Mouse (Mus musculus) cerebellum, adult 11 months (tissue): ENCODE results near the gene Arfip1.
"Not testable (repeated sequence)": the region's sequence is repeated elsewhere in the genome, so short reads cannot be mapped to it uniquely, and the experiment has no call there.

Experiments
- DNase-seq: peaks from one replicate; pipeline ENCODE4 v3.0.0; 2022

Arfip1 gene

DNA sequence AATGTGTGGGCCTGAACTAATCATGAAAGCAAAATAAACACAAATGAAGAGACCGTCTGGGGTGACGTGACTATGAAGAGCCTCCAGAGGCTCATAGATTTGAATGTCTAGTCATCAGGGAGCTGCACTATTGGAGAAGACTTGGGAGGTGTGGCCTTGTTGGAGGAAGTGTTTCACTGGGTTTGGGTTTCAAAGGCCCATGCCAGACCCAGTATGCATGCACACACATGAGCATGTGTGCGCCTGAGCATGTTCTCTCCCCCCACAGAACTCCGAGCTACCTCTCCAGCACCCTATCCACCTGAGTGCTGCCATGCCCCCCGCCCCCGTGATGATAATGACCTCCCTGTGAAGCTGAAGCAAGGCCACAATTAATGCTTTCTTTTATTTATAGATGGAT lies 12.8 kb downstream of the Arfip1 start:
- no peak for DNase-seq

DNA sequence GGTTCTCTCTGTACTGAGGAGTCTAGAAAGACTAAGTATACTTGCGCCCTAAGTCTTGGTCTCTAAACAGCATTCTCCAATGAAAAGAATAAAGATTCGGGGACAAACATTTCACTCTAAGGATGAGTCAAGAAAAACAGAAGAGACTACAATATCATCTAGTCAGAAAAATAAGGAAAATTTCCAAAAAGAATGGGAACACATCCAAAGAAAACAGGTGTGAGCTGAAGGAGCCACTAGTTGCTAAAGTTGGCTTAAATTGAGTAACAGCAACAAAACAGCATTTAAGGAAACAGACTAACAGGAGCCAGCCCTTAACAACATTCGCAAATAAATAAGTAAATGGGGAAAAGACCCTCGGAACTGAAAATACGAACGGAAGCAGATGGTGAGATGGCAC lies 13.9 kb downstream of the Arfip1 start:
- DNase-seq, result no peak

GRCm38 (mm10) chr3:84563415-84563814 lies 19.0 kb downstream of the Arfip1 start:
- no peak for DNase-seq

DNA sequence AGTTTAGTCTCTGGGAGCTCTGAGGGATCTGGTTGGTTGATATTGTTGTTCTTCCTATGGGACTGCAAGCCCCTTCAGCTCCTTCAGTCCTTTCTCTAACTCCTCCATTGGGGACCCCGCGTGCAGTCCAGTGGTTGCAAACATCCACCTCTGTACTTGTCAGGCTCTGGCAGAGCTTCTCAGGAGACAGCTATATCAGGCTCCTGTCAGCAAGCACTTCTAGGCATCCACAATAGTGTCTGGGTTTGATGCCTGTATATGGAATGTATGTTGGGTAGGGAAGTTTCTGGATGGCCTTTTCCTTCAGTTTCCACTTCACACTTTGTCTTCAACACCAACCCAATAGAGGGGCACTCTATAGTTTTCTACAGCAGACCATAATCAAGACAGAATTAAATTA lies 19.5 kb downstream of the Arfip1 start:
- DNase-seq, result not testable (repeated sequence)

- no peak for DNase-seq
These were observed 24.1 kb downstream of the Arfip1 start for GRCm38 (mm10) chr3:84558301-84558700.

- no peak for DNase-seq
These were observed 26.6 kb downstream of the Arfip1 start for GRCm38 (mm10) chr3:84555780-84556179.

GRCm38 (mm10) chr3:84547177-84547576 lies 35.2 kb downstream of the Arfip1 start:
- no peak for DNase-seq

GRCm38 (mm10) chr3:84542450-84542849 lies 40.0 kb downstream of the Arfip1 start:
- DNase-seq, result peak; percentile 32

GRCm38 (mm10) chr3:84541881-84542280 lies 40.5 kb downstream of the Arfip1 start:
- no peak for DNase-seq

DNA sequence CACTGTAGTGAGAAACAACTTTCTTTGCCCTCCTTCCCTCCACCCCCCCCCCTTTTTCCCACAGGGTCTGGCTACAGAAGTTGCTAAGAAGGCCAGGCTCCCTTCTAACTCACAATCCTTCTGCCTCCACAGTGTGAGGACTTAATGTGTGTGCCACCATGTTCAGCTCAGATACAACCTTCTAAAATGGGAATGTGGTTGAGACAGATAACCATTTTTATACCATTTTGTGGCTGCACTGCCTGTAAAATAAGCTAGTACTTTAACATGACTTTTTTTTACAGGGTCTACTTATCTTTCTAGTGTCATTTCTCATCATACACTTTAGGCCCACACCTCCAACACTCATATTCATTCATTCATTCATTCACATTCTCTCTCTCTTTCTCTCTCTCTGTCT lies 41.8 kb downstream of the Arfip1 start:
- DNase-seq, result no peak

- DNase-seq, result no peak
These were observed 45.4 kb downstream of the Arfip1 start for GRCm38 (mm10) chr3:84536987-84537386.

DNA sequence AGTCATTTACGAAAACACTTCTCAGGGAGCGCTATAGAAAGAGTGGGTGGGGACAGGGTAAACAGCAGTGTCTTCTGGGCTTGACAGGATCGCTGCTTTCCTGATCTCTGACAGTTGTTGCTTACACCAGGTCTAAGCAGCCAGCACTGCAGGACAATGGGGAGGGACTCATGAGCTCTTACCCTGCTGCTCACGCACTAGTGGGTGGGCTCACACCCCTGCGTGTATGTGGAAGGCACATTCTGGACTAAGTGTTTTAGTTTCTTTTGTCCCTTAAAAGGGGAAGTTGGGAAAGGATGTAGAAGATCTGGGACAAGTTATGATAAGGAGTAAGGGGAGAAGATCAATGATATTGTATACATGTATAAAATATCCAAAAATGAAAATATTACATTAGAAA lies 49.2 kb downstream of the Arfip1 start:
- DNase-seq, result no peak

DNA sequence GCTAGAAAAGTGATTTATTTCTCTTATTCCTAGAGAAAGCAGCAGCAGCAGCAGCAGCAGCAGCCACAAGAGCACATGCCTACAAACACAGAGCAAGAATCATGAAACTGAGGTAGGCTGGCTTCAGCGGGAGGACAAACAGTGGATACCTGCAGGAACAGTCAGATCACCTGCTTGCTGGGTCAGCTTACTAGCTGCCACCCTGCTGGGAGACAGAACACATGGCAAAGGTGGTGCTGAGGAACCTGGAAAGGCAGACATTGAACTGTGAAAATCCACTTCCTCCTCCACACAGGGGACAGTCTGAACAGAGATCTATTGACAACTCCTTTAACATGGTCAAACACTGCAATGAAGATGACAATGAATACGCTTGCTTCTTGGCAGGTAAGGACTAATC lies 53.4 kb downstream of the Arfip1 start:
- peak; percentile 32 for DNase-seq

DNA sequence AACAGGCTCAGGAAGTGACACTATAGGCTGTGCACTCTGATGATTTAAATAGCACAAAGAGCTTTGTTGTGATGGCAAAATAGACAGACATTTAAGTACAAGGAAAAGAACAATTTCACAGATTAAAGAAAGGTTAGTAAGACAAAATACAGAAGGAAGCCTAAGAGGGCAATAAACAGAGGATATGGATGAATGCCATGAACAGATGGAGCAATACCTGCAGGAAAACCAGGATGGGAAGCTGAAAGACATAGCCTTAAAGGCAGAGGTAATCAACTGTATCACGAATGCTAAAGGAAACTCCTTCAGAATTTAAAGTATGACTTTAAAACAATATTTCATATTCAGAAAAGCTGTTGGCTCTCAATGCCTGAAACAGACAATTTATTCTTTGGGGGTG lies 57.5 kb downstream of the Arfip1 start:
- no peak for DNase-seq

DNA sequence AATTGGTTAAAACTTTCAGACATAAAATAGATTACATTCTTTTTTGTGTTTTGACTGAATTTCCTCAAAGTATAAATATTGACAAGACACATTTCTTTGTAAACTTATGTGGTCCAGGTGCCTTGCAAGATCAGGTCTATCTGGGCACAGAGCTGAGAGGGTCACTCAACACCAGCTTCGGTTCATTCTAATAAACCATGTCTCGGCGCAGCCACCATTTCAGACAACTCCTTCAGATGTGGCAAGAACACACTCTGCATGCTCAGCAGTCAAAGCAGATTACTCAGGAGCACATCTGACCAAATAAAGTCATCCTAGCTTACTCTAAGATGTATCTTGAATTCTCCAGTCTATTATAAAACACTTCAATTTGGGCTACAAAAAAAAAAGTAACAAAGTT lies 66.3 kb downstream of the Arfip1 start:
- no peak for DNase-seq

GRCm38 (mm10) chr3:84512774-84513515 lies 69.5 kb downstream of the Arfip1 start:
- DNase-seq, result no peak

DNA sequence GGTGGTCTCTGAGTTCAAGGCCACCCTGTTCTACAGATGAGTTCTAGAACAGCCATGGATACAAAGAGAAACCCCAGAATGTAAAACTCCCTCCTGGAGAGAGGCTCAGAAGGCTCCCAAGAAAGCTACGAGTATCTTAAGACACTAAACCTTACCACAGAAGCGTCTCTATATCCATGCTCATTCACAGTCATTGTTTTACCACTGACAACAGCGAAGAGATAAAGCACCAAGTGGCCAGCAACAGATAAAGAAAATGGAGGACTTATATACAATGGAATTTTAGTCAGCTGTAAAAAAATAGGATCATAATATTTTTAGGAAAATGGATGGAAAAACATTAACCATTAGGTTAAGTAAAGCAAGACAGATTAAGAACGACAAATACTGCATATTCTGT lies 77.2 kb downstream of the Arfip1 start:
- DNase-seq, result no peak

DNA sequence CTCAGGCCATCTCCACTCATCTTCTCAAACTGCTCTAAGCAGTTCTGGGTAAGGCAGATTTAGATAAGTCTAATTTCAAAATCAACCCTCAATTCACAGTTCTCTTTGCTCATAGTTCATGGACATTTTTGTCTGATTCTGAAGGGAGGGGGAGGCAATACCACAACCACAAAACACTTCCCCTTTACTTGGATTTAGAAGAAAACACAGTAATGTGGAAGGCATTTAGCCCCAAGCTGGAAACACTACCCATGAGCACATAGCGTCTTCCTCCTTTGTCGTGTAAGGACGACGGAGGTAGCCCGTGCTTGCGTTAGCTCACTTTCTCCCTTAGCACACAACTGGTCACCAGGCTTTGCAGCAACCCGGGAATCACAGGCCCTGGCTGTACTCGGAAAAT lies 78.1 kb downstream of the Arfip1 start:
- no peak for DNase-seq

- DNase-seq, result no peak
These were observed 80.3 kb downstream of the Arfip1 start for GRCm38 (mm10) chr3:84502101-84502500.

DNA sequence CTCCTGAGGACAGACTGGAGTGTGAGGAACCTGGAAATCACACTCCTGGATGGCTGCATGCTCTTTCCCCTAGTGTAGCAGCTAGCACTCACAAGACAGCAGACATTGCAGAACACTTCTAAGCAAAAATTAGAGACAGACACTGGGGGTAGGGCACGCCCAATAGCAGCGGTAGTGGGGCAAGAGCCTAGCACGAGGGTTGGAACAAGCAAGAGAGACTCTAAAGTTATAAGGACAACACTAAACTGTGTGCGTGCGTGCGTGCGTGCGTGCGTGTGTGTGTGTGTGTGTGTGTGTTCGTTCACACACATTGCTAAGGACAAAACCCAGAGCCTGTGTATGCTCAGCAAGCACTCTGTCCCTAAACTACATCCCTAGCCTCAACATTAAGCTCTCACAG lies 81.9 kb downstream of the Arfip1 start:
- no peak for DNase-seq

- no peak for DNase-seq
These were observed 84.7 kb downstream of the Arfip1 start for GRCm38 (mm10) chr3:84497718-84498117.

GRCm38 (mm10) chr3:84492657-84493056 lies 89.8 kb downstream of the Arfip1 start:
- no peak for DNase-seq

DNA sequence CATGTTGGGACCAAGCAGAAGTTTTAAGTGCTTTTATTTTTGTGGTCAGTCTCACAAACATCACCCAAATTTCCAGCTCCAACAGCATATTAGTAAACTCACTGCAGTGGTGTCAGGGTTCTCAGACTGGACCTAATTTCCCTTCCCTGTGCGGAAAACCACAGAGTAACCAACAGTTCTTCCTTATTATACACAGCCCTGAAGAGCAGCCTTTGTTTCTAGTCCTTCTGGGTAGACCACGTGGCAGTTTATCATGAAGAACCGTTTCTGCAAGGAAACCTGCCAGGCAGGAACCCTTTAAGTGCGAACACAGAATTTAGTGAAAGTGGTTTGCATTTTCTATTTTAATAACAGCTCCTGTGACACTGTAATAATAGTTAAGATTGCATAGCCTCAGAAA lies 90.3 kb downstream of the Arfip1 start:
- DNase-seq, result no peak

DNA sequence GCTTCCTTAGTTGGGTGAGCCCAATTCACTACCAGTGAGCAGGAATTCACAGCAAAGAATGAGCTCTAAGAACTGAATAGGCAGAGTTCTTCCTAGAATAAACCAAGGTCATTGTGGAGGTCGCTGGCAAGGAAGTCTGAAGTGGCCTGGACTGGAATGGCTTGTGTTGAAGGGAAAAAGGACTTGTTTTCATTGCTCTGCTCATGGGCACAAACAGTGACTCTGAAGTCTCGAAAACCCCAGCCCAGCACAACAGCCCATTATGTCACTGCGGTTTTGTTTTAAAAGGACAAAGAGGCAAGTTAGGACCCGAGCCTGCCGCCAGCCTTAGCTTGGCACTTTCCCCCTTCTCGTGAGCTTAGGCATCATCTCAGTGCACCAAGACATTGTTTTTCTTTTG lies 93.7 kb downstream of the Arfip1 start:
- DNase-seq, result no peak

DNA sequence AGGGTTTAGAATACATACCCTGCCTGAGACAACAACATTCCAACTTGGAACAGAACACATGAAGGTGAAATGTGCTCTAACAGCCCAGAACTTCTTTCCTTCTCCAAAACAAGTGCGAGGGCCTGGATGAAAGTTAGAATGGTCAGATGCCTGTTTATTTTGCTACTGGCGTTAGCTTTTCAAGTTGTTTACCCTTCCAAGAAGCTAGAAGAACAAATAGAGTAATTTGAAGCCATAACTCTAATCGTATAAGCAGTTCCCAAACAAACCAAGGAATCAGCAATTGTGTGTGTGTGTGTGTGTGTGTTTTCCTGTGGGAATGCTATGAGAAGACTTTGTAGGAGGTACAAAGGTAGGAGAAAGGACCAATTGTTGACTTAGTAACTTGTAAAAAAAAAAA lies 97.5 kb downstream of the Arfip1 start:
- no peak for DNase-seq
